Mouse (Mus musculus) hindbrain, embryonic 11.5 days (tissue): ENCODE data around the gene Prrc2a. TPM values are rescaled to one million over a fixed set of nuclear protein-coding genes. Genes with fewer than 3 reads are reported as not detected.

Experiments used
- ATAC-seq: fragments of 200-750 bp; cut with Nextera tagmentation; 2 replicates; pipeline ENCODE4 v1.8.0; 2017; ENCODE audit warnings: mild to moderate bottlenecking, moderate TSS enrichment, moderate library complexity; ENCODE audit not compliant: low FRiP score
- DNase-seq: peaks from one replicate; pipeline ENCODE4 v3.0.0-alpha.2; 2015; ENCODE audit warnings: low spot score
- H3K27ac ChIP-seq: fragments of 300-500 bp; sonication (generic); 2 replicates; pipeline ENCODE4 v1.5.1; 2014; ENCODE audit warnings: mild to moderate bottlenecking, low read depth, low read length
- H3K27me3 ChIP-seq: fragments of 300-500 bp; sonication (generic); 2 replicates; pipeline ENCODE4 v1.6.1; 2014; ENCODE audit warnings: mild to moderate bottlenecking, low read length, moderate library complexity, mixed read lengths; ENCODE audit not compliant: control insufficient read depth, insufficient read depth
- H3K36me3 ChIP-seq: fragments of 300-500 bp; sonication (generic); 2 replicates; pipeline ENCODE4 v1.6.1; 2014; ENCODE audit warnings: mild to moderate bottlenecking, low read length, moderate library complexity, mixed read lengths; ENCODE audit not compliant: control insufficient read depth, insufficient read depth
- H3K4me1 ChIP-seq: fragments of 300-500 bp; sonication (generic); replicated peaks from 2 replicates; pipeline ENCODE4 v1.6.1; 2014; ENCODE audit warnings: low read length, mixed read lengths; ENCODE audit not compliant: control insufficient read depth, insufficient read depth
- H3K4me2 ChIP-seq: fragments of 300-500 bp; sonication (generic); replicated peaks from 2 replicates; pipeline ENCODE4 v1.6.1; 2014; ENCODE audit warnings: mild to moderate bottlenecking, low read depth, low read length
- H3K4me3 ChIP-seq: fragments of 300-500 bp; sonication (generic); 2 replicates; pipeline ENCODE4 v1.5.1; 2014; ENCODE audit warnings: low read depth, low read length
- H3K9ac ChIP-seq: fragments of 300-500 bp; sonication (generic); 2 replicates; pipeline ENCODE4 v1.6.1; 2014; ENCODE audit warnings: low read depth, low read length
- H3K9me3 ChIP-seq: fragments of 300-500 bp; sonication (generic); 2 replicates; pipeline ENCODE4 v1.6.1; 2016; ENCODE audit warnings: low read length; ENCODE audit not compliant: control insufficient read depth
- WGBS: fragments of 180-500 bp; shearing (Covaris S2); extraction: QIAGEN DNeasy Blood & Tissue Kit; methylation state at CpG from one replicate; pipeline ENCODE4 v1.1.7; 2014; 5-methylcytosine and 5-hydroxymethylcytosine counted together
- polyA plus RNA-seq: library from polyadenylated mRNA; unstranded; fragments of >200 nt; fragmentation: Nextera tagmentation; extraction: Ambion mirVana; gene quantifications from 2 replicates; pipeline ENCODE4 v1.2.1, GENCODE M21; 2014

Prrc2a gene
- 167 and 205 TPM in 2 replicates for polyA plus RNA-seq

DNA sequence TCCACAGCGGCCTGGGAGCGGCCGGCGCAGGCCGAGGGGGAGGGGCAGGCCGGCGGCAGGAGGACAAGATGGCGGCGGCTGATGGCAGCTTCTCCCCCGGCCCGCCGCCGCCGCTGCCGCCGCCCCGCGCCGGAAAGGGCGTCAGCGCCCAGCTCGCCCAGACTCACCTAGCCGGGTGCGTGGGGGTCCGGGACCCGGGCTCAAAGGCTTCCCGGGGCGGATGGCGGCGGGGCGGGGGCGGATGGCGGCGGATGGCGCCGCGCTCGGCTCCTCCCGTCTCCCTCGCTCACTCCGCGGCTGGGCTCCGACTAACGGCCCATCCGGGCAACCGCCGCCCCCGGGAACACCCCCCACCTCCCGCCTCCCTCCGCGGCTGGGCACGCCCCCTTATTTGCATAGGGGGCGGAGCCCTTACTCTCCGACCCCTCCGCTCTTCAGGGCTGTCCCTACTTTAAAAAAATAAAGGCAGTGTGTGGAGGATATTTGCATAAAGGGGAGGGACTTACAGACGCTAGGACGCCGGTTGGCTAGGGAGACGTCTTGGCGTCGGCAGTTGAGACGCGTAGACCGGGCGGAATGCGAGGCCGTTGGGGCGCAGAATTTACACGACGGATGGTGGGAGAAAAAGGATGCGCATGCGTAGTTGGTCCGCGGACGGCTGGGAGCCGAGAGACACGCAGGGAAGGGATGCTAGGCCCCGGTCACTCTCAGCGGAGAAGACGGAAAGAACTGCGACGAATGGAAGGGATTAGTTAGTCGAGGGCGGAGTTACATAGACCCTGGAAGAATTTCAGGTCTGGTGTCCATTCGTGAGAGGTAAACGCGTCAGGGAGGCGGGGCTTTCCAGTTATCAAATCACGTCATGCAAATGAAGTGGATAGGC lies at the start of gene Prrc2a:
Gene Prrc2a (minus strand): TSS at position 330 of the 883 bp plus-strand sequence.
- peak within 1 kb of the TSS; percentile 100 for H3K4me3 ChIP-seq
- WGBS, result under 1% methylated on average over 58 of the region's 89 CpGs
- DNase-seq, result peak; percentile 98

DNA sequence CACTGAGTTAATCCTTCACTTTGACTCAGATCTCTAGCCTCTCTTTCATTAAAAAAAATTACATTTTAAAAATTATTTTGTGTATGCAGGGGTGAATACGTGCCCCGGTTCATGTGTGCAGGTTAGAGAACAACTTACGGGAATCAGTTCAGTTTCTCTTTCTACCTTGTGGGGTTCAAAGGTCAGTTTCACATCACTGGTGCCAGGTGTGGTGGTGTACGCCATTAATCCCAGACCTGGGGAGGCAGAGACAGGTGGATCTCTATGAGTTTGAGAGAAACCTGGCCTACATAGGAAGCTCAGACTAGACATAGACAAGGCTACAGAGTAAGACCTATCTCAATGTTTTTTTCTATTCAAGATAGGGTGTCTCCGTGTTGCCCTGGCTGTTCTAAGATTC lies 48.4 kb upstream of the Prrc2a start:
- Histone ChIP-seq H3K4me1 (no peaks in the 10 kb centered on the region), H3K4me2 (no peak overlapping the region), H3K9me3 (no peaks in the 10 kb centered on the region), H3K4me3 (no peak overlapping the region), H3K9ac (no peak overlapping the region), H3K27ac (no peak overlapping the region), H3K27me3 (no peaks in the 10 kb centered on the region), H3K36me3 (no peaks in the 10 kb centered on the region)
- no peak for DNase-seq
- WGBS, result 93% methylated on average over 5 of the region's 5 CpGs
- ATAC-seq, result no peak

More for the DNA sequence above, at the start of gene Prrc2a:
- H3K27me3 ChIP-seq, result no peaks in the 10 kb centered on the region
- H3K9ac ChIP-seq, result peak within 1 kb of the TSS; percentile 100
- peaks cover 15% of the 10 kb centered on the region for H3K36me3 ChIP-seq
- peak within 1 kb of the TSS; percentile 92 for H3K4me2 ChIP-seq
- no peaks in the 10 kb centered on the region for H3K9me3 ChIP-seq
- ATAC-seq, result peak; percentile 95
- peaks cover 5% of the 10 kb centered on the region; the same call in 1 of the 2 replicates for H3K4me1 ChIP-seq
- H3K27ac ChIP-seq, result peak within 1 kb of the TSS; percentile 93

DNA sequence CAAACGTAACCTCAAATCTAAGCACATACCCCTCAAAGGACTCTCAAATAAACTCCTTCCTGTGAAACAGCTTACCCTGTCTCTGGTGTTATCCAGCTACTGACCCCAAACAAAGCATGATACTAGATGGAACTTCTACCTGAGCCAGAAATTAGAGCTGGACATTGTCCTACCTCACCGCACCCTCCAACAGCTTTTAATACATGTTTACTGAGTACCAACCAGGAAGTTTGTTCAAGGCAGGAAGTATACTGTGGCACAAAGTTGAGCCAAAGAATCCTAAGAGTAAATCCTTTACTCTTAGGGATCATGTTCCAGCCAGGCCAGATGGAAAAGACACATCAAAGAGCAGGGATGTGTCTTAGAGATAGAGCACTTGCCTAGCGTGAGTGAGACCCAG lies 45.9 kb upstream of the Prrc2a start:
- Histone ChIP-seq H3K4me3 (no peak overlapping the region), H3K9ac (no peak overlapping the region), H3K27me3 (no peaks in the 10 kb centered on the region), H3K36me3 (no peaks in the 10 kb centered on the region), H3K4me1 (no peaks in the 10 kb centered on the region), H3K27ac (no peak overlapping the region), H3K4me2 (no peak overlapping the region), H3K9me3 (no peaks in the 10 kb centered on the region)
- DNase-seq (no peak), ATAC-seq (no peak)
- WGBS, result 83% methylated on average over 3 of the region's 3 CpGs

DNA sequence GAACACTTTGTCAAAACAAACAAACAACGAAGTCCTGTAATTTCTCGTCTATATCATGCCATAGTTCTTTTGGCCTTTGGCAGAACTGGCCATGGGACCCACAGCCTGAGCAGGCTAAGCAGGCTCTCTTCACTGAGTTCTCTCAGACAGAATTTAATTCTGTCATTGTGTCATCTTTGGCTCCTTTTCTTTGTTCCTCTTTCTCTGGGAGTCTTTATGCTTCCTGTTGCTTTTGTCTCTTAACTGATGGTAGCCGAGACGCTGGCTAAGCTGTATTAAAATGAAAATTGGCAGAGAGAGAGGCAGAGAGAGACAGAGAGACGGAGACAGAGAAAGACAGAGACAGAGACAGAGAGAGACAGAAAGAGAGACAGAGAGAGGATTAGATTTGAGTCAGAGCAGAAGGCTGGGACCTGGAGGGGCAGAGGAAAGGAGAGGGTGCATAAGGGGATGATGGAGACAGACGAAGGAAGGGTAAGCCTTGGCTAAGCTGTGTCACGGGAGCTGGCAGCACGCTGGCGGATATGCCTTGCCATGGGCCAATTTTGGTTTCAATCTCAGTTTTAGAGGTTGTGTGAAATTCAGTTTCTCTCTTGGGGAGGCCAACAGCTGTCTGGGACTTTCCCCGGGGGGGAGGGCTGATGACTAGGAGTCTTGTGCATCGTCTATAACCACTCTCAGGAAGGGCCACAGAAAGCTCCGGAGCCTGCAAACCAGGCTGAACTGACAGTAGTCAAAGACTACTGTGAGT lies 45.3 kb upstream of the Prrc2a start:
- 79% methylated on average over 12 of the region's 12 CpGs for WGBS
- Histone ChIP-seq H3K27ac (no peak overlapping the region), H3K4me2 (no peak overlapping the region), H3K4me1 (no peaks in the 10 kb centered on the region), H3K4me3 (no peak overlapping the region), H3K36me3 (no peaks in the 10 kb centered on the region), H3K27me3 (no peaks in the 10 kb centered on the region), H3K9me3 (no peaks in the 10 kb centered on the region), H3K9ac (no peak overlapping the region)
- DNase-seq (no peak), ATAC-seq (no peak)

DNA sequence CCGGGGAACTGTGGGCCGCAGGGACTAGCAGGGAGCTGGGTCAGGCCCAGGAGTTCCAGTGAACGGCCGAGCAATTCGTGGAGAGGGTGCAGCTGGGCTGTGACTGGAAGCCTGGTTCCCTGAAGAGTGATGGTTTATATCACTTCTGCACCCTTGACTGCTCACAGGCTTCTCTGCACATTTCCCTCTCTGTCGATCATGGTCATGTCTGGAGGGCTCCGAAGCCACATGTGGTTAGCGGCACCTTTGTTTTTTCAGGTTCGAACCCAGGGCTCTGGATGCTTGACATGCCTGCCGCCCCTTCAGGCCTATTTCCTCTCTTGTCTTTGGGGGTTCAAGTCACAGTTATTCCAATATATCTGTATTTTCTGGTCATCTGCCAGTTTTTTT lies 40.7 kb upstream of the Prrc2a start:
- no peaks in the 10 kb centered on the region for H3K9me3 ChIP-seq
- 56% methylated on average over 10 of the region's 10 CpGs for WGBS
- H3K9ac ChIP-seq, result no peak overlapping the region
- ATAC-seq (no peak), DNase-seq (no peak)
- no peak overlapping the region for H3K4me2 ChIP-seq
- H3K4me1 ChIP-seq, result no peaks in the 10 kb centered on the region
- no peak overlapping the region for H3K4me3 ChIP-seq
- no peak overlapping the region for H3K27ac ChIP-seq
- no peaks in the 10 kb centered on the region for H3K36me3 ChIP-seq
- H3K27me3 ChIP-seq, result peaks cover 2% of the 10 kb centered on the region; the same call in 1 of the 2 replicates

DNA sequence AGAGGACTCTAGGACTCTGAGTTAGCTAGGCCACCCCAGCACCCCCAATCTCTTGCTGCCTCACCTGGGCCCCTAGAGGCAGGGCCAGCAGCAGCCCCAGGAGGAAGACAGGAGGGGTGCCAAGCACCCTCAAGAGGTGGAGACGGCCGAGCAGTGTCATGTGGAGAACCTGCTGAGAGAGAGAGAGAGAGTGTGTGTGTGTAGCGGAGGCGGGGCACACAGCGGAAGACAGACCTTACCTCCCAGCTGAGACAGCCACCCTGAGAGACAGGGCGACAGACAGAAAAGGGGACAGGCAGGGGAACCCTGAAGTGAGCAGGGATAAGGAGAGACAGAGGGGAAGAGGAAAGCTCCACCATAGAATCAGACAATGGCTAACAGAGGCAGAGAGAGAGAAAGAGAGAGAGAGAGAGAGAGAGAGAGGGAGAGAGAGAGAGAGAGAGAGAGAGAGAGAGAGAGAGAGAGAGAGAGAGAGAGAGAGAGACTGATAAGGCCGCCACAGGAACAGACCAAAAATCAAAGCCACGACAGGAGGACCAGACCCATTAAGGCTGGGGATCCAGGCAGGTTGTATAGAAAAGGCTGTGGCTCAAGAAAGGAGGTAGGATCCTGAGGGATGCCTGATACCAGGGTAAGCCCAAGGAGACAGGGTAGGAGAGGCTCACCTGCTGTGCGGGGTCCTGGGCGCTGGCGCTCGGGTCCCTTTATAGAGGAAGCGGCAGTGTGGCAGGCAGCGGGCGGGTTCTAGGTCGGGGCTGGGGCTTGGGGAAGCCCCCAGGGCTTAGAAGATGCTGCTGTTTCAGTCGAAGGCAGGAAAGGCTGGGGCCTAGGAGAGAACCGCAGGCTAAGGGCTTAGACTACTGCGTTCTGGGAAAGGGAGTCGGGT lies 40.0 kb upstream of the Prrc2a start, which contains the start of gene Lta:
Gene Lta (minus strand): TSS at position 858 of the 886 bp plus-strand sequence.
- no peaks in the 10 kb centered on the region for H3K4me1 ChIP-seq
- H3K4me3 ChIP-seq, result no peak within 1 kb of the TSS
- H3K27me3 ChIP-seq, result peaks cover 2% of the 10 kb centered on the region; the same call in 1 of the 2 replicates
- H3K36me3 ChIP-seq, result no peaks in the 10 kb centered on the region
- no peak within 1 kb of the TSS for H3K27ac ChIP-seq
- no peaks in the 10 kb centered on the region for H3K9me3 ChIP-seq
- DNase-seq (no peak), ATAC-seq (no peak)
- no peak within 1 kb of the TSS for H3K4me2 ChIP-seq
- 26% methylated on average over 20 of the region's 20 CpGs for WGBS
- no peak within 1 kb of the TSS for H3K9ac ChIP-seq

DNA sequence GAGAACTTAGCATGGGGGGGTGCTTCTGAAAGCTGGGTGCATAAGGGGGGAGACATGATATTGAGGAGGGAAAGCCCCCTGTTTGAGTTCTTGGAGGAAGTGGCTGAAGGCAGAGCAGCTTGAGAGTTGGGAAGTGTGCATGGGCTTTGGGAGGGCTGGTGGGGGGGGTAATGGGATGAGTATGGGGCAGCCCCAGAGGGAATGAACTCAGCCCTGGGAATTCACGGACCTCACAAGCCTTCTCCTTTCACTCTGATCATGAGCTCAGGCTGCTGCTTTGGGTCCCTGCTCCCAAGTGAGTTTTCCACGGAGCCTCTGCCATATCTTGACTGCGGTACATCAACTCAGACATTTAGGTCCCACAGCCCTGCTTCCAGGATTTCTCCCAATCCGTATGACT lies 37.7 kb upstream of the Prrc2a start:
- Histone ChIP-seq H3K4me2 (no peak overlapping the region), H3K4me1 (no peaks in the 10 kb centered on the region), H3K27ac (no peak overlapping the region), H3K9ac (no peak overlapping the region), H3K36me3 (no peaks in the 10 kb centered on the region), H3K4me3 (no peak overlapping the region), H3K27me3 (peaks cover 6% of the 10 kb centered on the region), H3K9me3 (no peaks in the 10 kb centered on the region)
- 73% methylated on average over 4 of the region's 4 CpGs for WGBS
- DNase-seq (no peak), ATAC-seq (no peak)

DNA sequence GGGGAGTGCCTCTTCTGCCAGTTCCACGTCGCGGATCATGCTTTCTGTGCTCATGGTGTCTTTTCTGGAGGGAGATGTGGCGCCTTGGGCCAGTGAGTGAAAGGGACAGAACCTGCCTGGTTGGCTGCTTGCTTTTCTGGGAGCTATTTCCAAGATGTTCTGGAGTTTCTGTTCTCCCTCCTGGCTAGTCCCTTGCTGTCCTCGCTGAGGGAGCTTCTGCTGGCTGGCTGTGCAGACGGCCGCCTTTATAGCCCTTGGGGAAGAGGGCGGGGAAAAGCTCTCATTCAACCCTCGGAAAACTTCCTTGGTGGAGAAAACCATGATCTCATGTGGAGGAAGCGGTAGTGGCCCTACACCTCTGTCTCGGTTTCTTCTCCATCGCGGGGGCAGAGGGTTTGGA lies 37.1 kb upstream of the Prrc2a start, which contains the start of gene Tnf:
Gene Tnf (minus strand): TSS at position 221 of the 400 bp plus-strand sequence.
- DNase-seq, result no peak
- H3K27ac ChIP-seq, result no peak within 1 kb of the TSS
- 48% methylated on average over 13 of the region's 13 CpGs for WGBS
- no peak within 1 kb of the TSS for H3K9ac ChIP-seq
- no peaks in the 10 kb centered on the region for H3K4me1 ChIP-seq
- no peak within 1 kb of the TSS for H3K4me3 ChIP-seq
- no peak within 1 kb of the TSS for H3K4me2 ChIP-seq
- peaks cover 6% of the 10 kb centered on the region for H3K27me3 ChIP-seq
- H3K9me3 ChIP-seq, result no peaks in the 10 kb centered on the region
- no peaks in the 10 kb centered on the region for H3K36me3 ChIP-seq
- no peak for ATAC-seq
